Mouse (Mus musculus): ENCODE measurements around the gene Nek4.

The Nek4 gene

GRCm38 (mm10) chr14:30960366-30960765 is 9.2 kb downstream of the Nek4 start:
- no peak for DNase-seq (ENCODE audit: low read depth, low spot score)

- DNase-seq (ENCODE audit: low read depth, low spot score), result no peak
These were observed 23.0 kb downstream of the Nek4 start for GRCm38 (mm10) chr14:30974204-30974603.

DNA sequence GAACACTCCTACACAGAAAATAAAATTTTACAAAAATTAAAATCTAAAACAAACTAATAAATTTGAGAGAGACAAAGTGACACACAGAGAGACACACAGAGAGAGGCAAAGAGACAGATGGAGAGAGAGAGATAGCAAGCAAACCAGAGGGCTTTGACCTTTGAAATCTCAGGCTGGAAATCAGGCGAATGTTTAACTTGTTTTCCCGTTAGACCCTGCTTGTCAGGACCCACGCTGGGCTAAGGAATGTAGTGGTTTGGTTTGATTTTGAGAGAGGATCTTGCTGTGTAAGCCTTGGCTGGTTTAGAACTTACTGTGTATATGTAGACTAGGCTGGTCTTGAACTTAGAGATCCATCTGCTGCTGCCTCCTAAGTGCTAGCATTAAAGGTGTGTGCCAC is 25.0 kb downstream of the Nek4 start:
- DNase-seq (ENCODE audit: low read depth, low spot score), result no peak

GRCm38 (mm10) chr14:30996417-30996816 is 45.2 kb downstream of the Nek4 start:
- no peak for DNase-seq (ENCODE audit: low read depth, low spot score)

DNA sequence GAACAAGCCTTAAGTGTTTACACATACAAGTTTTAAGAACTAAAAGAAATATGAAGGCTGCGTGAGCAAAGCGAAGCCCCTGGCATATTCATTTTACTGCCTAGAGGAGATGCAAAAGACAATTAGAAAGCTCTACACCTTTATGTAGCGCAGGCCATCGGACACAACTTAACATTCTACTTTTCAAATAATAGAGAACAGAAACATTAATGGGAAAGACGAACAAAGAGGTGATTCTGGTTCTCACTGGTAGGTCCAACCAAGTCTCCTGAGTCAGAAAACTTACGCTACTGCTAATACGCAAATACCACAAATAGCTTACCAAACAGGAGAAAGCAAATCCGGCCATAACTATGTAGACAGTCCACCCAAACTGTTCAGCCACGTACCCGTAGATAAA is 49.2 kb downstream of the Nek4 start:
- DNase-seq (ENCODE audit: low read depth, low spot score), result no peak

GRCm38 (mm10) chr14:31000816-31001306 is 49.7 kb downstream of the Nek4 start:
- DNase-seq (ENCODE audit: low read depth, low spot score), result no peak

- peak; percentile 90 for DNase-seq (ENCODE audit: low read depth, low spot score)
These were observed 50.4 kb downstream of the Nek4 start, which contains the start of the genes Glt8d1 and Spcs1 for GRCm38 (mm10) chr14:31001307-31002205. TSS of gene Glt8d1 (plus strand) at chr14:31001400. TSS of gene Spcs1 (minus strand) at chr14:31001672.

GRCm38 (mm10) chr14:31004527-31004926 is 53.4 kb downstream of the Nek4 start:
- no peak for DNase-seq (ENCODE audit: low read depth, low spot score)

GRCm38 (mm10) chr14:31006779-31007178 is 55.6 kb downstream of the Nek4 start:
- no peak for DNase-seq (ENCODE audit: low read depth, low spot score)

GRCm38 (mm10) chr14:31011588-31011987 is 60.4 kb downstream of the Nek4 start:
- DNase-seq (ENCODE audit: low read depth, low spot score), result no peak

- no peak for DNase-seq (ENCODE audit: low read depth, low spot score)
These were observed 62.8 kb downstream of the Nek4 start for GRCm38 (mm10) chr14:31013928-31014327.

DNA sequence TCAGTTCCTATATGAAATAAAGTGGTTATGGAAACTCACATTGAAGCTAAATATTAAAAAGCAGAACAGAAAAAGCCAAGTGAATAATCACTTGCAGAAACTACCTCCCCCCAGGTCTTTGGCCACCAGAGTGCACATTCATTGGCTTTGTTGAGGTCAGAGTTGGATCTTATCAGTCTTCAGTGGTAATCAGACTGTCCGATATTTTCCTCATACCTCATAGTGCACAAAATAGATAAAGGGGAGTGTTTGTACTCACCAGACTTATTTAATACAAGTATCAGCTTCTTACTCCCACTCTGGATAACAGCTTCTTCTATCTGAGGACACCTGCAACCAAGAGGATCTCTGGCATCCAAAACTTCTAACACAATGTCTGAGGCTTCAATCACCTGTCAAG is 64.9 kb downstream of the Nek4 start:
- DNase-seq (ENCODE audit: low read depth, low spot score), result no peak

DNA sequence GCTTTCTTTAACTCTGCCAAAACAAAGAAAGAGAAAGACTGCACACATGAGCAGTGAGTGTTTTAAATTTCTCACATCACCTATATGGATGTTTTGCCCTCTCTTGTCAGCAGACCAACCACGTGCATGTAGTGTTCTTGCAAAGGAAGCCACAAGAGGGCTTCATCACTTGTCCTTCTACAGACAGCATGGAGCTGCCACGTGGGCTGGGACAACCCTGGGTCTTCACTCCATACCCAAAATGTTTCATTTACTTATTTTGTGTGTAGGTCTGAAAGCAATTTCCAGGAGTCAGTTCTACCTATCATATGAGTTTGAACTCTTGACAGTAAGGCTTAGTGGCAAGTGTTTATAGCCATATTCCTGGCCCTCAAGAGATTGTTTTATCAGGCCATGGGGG is 66.7 kb downstream of the Nek4 start:
- peak; percentile 57 for DNase-seq (ENCODE audit: low read depth, low spot score)

GRCm38 (mm10) chr14:31018860-31019291 is 67.7 kb downstream of the Nek4 start, which contains the start of the genes Pbrm1 and Gnl3:
TSS of gene Pbrm1 (plus strand) at chr14:31019138.
TSS of gene Gnl3 (minus strand) at chr14:31019152.
- peak; percentile 98 for DNase-seq (ENCODE audit: low read depth, low spot score)

GRCm38 (mm10) chr14:31019331-31020205 is 68.4 kb downstream of the Nek4 start:
- peak; percentile 95 for DNase-seq (ENCODE audit: low read depth, low spot score)

DNA sequence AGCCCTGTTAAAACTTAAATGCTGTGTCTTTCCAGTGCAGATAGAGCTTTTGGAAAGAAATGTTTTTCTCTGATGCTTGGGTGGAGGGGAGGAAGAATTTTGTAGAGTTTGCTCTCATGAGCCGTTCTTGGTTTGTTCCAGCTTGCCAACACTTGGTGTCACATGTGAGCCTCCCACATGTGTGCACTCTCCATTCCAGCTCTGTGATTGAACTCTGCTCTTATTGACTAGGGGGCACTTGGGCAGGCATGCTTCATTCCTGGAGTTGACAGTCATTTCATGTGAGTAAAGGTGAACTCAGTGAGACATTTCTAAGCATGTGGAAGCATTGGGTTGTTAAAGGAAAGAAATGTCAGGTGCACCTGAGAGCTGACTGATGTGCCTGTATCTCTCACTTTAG is 71.4 kb downstream of the Nek4 start:
- no peak for DNase-seq (ENCODE audit: low read depth, low spot score)

GRCm38 (mm10) chr14:31025785-31026184 is 74.6 kb downstream of the Nek4 start:
- DNase-seq (ENCODE audit: low read depth, low spot score), result peak; percentile 27
